Mouse (Mus musculus) forebrain, embryonic 12.5 days (tissue): ENCODE results near the gene Arhgap29. TPM values are rescaled to one million over a fixed set of nuclear protein-coding genes. Genes with fewer than 3 reads are reported as not detected.

Experiments
- ATAC-seq: fragments of 200-750 bp; cut with Nextera tagmentation; 2 replicates; pipeline ENCODE4 v1.8.0; 2017; ENCODE audit warnings: moderate TSS enrichment; ENCODE audit not compliant: low FRiP score
- H3K27ac ChIP-seq: fragments of 300-500 bp; sonication (generic); 2 replicates; pipeline ENCODE4 v1.5.1; 2016; ENCODE audit warnings: mild to moderate bottlenecking
- H3K27me3 ChIP-seq: fragments of 300-500 bp; sonication (generic); 2 replicates; pipeline ENCODE4 v1.6.1; 2016; ENCODE audit warnings: mild to moderate bottlenecking
- H3K36me3 ChIP-seq: fragments of 300-500 bp; sonication (generic); replicated peaks from 2 replicates; pipeline ENCODE4 v1.6.1; 2016; ENCODE audit warnings: mild to moderate bottlenecking
- H3K4me1 ChIP-seq: fragments of 300-500 bp; sonication (generic); 2 replicates; pipeline ENCODE4 v1.6.1; 2016
- H3K4me2 ChIP-seq: fragments of 300-500 bp; sonication (generic); 2 replicates; pipeline ENCODE4 v1.6.1; 2016; ENCODE audit warnings: mild to moderate bottlenecking, moderate library complexity
- H3K4me3 ChIP-seq: fragments of 300-500 bp; sonication (generic); replicated peaks from 2 replicates; pipeline ENCODE4 v1.5.1; 2016; ENCODE audit warnings: mild to moderate bottlenecking
- H3K9ac ChIP-seq: fragments of 300-500 bp; sonication (generic); 2 replicates; pipeline ENCODE4 v1.6.1; 2016; ENCODE audit warnings: mild to moderate bottlenecking
- H3K9me3 ChIP-seq: fragments of 300-500 bp; sonication (generic); 2 replicates; pipeline ENCODE4 v1.6.1; 2016
- WGBS: fragments of 180-500 bp; shearing (Covaris S2); methylation state at CpG from one replicate; pipeline ENCODE4 v1.1.7; 2016; 5-methylcytosine and 5-hydroxymethylcytosine counted together
- polyA plus RNA-seq: library from polyadenylated mRNA; unstranded; fragments of >200 nt; fragmentation: Nextera tagmentation; extraction: Ambion mirVana; gene quantifications from 2 replicates; pipeline ENCODE4 v1.2.1, GENCODE M21; 2016

The Arhgap29 gene
- polyA plus RNA-seq, 1 experiment from 2014 or later: 25.1 TPM

- Histone ChIP-seq H3K27ac (no peak overlapping the region), H3K36me3 (no peaks in the 10 kb centered on the region), H3K4me1 (no peaks in the 10 kb centered on the region), H3K9ac (no peak overlapping the region), H3K4me3 (no peak overlapping the region), H3K9me3 (no peaks in the 10 kb centered on the region), H3K27me3 (no peaks in the 10 kb centered on the region), H3K4me2 (no peak overlapping the region)
- ATAC-seq: no peak
- 91% methylated on average over 5 of the region's 5 CpGs for WGBS
These were observed 32.4 kb upstream of the Arhgap29 start for GRCm38 (mm10) chr3:121919961-121920360.

GRCm38 (mm10) chr3:121920769-121921168, 31.6 kb upstream of the Arhgap29 start:
- ATAC-seq: no peak
- Histone ChIP-seq H3K27ac (no peak overlapping the region), H3K4me2 (no peak overlapping the region), H3K27me3 (no peaks in the 10 kb centered on the region), H3K36me3 (no peaks in the 10 kb centered on the region), H3K4me3 (no peak overlapping the region), H3K9ac (no peak overlapping the region), H3K4me1 (no peaks in the 10 kb centered on the region), H3K9me3 (no peaks in the 10 kb centered on the region)
- WGBS: 85% methylated on average over 3 of the region's 3 CpGs

DNA sequence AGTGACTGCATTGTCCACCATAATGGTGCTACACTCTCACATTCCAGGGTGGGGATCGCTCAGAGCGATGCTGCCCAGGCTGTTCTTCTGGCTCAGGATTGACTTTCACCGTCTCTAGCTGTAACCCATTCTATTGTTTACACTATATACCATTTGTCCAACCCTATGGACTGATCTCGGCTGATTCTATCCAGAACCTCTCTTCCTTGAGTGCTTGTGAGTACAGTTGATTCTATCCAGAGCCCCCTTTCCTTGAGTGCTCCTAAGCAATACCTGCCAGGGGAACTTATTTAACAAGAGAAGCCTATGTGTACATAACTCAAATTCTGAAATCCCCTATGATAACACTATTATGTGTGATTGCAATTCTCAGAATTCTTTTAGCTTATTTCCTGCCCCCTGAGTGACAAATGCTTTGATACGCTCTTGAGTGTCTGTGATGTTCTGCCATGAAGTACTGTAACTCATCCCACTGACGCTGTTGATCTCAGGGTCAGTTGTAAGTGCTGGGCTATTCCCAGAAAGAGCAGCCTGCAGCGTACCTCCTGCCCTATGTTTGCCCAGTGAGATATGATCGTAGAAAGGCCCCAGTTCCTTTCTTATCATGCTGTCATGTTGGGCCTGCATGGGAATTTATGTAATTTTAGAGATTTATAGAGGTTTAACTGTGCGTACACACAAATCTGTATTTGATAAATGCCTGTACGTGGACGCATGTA, 27.4 kb upstream of the Arhgap29 start:
- no peaks in the 10 kb centered on the region for H3K36me3 ChIP-seq
- H3K9me3 ChIP-seq: no peaks in the 10 kb centered on the region
- no peak overlapping the region for H3K9ac ChIP-seq
- WGBS: 94% methylated on average over 11 of the region's 11 CpGs
- ATAC-seq: no peak
- H3K27me3 ChIP-seq: no peaks in the 10 kb centered on the region
- H3K4me2 ChIP-seq: no peak overlapping the region
- no peaks in the 10 kb centered on the region for H3K4me1 ChIP-seq
- no peak overlapping the region for H3K4me3 ChIP-seq
- no peak overlapping the region for H3K27ac ChIP-seq

DNA sequence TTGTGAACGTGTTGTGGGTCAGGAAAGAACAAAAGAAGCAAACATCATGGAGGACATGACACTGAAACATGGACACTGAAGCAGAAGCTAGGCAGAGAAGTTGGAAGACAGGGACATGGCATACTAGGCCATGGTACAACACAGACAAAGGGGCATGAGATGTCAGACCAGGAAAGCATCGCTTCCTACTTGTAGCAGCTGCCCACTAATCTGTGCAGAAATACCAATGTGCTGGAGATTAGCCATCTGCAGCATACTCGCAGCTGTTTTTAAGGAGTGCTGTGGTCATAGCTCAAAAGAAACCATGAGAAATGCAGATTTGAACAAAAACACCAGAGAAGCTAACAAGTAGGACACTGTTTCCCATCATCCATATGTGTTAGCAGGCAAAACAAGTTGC, 24.7 kb upstream of the Arhgap29 start:
- no peaks in the 10 kb centered on the region for H3K27me3 ChIP-seq
- H3K4me1 ChIP-seq: no peaks in the 10 kb centered on the region
- no peak overlapping the region for H3K4me2 ChIP-seq
- no peak overlapping the region for H3K27ac ChIP-seq
- H3K36me3 ChIP-seq: no peaks in the 10 kb centered on the region
- H3K9ac ChIP-seq: no peak overlapping the region
- no peaks in the 10 kb centered on the region for H3K9me3 ChIP-seq
- no peak for ATAC-seq
- WGBS: 86% methylated on average over 3 of the region's 3 CpGs
- no peak overlapping the region for H3K4me3 ChIP-seq

GRCm38 (mm10) chr3:121932815-121933214, 19.5 kb upstream of the Arhgap29 start:
- Histone ChIP-seq H3K27me3 (no peaks in the 10 kb centered on the region), H3K27ac (no peak overlapping the region), H3K4me3 (no peak overlapping the region), H3K4me1 (no peaks in the 10 kb centered on the region), H3K9me3 (no peaks in the 10 kb centered on the region), H3K36me3 (no peaks in the 10 kb centered on the region), H3K9ac (no peak overlapping the region), H3K4me2 (no peak overlapping the region)
- no peak for ATAC-seq
- 91% methylated on average over 4 of the region's 4 CpGs for WGBS

DNA sequence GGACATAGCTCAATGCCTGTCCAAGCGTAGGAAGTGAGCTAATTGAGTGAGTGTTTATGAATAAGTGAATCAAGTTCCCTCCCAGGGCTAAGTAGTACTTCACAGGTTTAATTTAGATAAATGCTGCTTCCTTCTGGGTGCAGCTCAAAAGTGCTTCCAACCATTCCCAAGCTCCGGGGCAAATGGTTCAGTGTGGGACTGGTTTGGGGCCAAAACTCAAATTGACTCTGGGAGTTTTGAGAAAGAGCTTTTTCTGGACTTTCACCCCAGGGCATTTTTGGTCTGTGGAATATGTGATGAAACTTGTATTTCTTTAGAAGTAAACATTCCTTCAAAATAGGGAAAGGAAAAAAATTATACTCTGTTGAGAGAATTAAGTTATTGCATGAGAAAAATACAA, 16.1 kb upstream of the Arhgap29 start:
- Histone ChIP-seq H3K9ac (no peak overlapping the region), H3K4me3 (no peak overlapping the region), H3K9me3 (no peaks in the 10 kb centered on the region), H3K27ac (no peak overlapping the region), H3K36me3 (no peaks in the 10 kb centered on the region), H3K27me3 (no peaks in the 10 kb centered on the region), H3K4me2 (no peak overlapping the region), H3K4me1 (no peaks in the 10 kb centered on the region)
- ATAC-seq: no peak
- WGBS: 83% methylated on average over 2 of the region's 2 CpGs

DNA sequence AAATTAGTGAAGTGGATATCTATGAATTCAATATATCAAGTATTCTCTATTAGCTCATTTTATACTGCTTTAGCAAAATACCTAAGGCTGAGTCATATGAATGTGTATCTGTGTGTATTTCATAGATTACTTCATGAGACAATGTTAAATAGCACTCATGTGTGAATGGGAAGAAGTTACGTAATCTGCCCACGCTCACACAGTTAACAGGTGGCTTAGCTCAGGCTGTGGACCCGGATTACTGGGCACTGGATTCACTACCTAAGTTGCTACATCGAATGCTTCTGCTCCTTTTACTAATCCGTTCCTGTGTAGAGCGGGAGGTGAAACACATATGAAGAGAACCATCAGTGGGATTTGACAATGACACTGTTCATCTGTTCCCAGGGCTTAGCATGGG, 15.3 kb upstream of the Arhgap29 start:
- Histone ChIP-seq H3K4me1 (no peaks in the 10 kb centered on the region), H3K4me3 (no peak overlapping the region), H3K4me2 (no peak overlapping the region), H3K9ac (no peak overlapping the region), H3K9me3 (no peaks in the 10 kb centered on the region), H3K36me3 (no peaks in the 10 kb centered on the region), H3K27me3 (no peaks in the 10 kb centered on the region), H3K27ac (no peak overlapping the region)
- ATAC-seq: no peak
- 91% methylated on average over 6 of the region's 6 CpGs for WGBS

DNA sequence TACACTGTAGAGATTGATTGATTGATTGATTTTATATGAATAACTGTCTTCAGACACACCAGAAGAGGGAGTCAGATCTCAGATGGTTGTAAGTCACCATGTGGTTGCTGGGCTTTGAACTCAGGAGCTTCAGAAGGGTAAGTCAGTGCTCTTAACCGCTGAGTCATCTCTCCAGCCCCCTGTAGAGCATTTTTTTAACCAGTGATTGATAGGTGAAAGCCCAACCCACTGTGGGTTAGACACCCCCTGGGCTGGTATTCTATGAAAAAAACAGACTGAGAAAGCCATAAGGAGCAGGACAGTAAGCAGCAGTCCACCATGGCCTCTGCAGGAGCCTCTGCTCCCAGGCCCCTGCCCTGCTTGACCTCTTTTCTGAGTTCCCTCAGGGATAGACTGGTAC, 12.7 kb upstream of the Arhgap29 start:
- Histone ChIP-seq H3K4me2 (no peak overlapping the region), H3K4me3 (no peak overlapping the region), H3K27me3 (no peaks in the 10 kb centered on the region), H3K9ac (no peak overlapping the region), H3K27ac (no peak overlapping the region), H3K36me3 (no peaks in the 10 kb centered on the region), H3K4me1 (no peaks in the 10 kb centered on the region), H3K9me3 (no peaks in the 10 kb centered on the region)
- 78% methylated on average over 1 of the region's 1 CpGs for WGBS
- no peak for ATAC-seq

- ATAC-seq: no peak
- H3K4me3 ChIP-seq: no peak overlapping the region
These were observed 12.0 kb upstream of the Arhgap29 start for GRCm38 (mm10) chr3:121940094-121940889.

DNA sequence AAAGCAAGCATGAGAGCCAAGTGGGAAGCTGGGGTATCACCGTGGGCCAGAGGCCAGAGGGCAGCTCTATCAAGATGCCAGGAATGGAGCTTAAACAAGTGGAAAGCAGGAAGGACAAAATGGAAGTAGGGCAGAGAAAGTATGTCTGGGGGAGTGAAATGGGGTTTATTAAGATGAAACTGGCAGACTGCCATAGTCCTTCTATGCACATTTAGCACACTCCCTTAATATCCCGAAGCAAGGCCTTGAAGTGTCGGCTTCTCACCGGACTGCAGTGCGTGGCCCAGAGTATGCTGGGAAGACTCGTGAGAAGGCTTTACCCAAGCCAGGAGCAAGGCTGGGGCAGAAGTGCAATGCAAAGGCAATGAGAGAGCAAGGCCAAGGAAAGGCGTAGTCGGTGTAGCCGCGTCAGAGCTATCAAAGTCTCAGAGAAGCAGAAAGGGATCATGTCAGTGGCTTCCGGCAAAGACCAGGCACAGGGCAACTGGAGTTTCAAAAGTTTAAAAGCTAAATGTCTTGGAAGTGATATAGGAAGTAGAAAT, 11.1 kb upstream of the Arhgap29 start:
- no peak overlapping the region for H3K4me3 ChIP-seq
- H3K9me3 ChIP-seq: no peaks in the 10 kb centered on the region
- H3K36me3 ChIP-seq: no peaks in the 10 kb centered on the region
- no peak overlapping the region for H3K9ac ChIP-seq
- no peaks in the 10 kb centered on the region for H3K27me3 ChIP-seq
- no peaks in the 10 kb centered on the region for H3K4me1 ChIP-seq
- H3K27ac ChIP-seq: no peak overlapping the region
- ATAC-seq: no peak
- H3K4me2 ChIP-seq: no peak overlapping the region
- 93% methylated on average over 11 of the region's 11 CpGs for WGBS

More at GRCm38 (mm10) chr3:121940094-121940889, 12.0 kb upstream of the Arhgap29 start:
- Histone ChIP-seq H3K4me2 (no peak overlapping the region), H3K36me3 (no peaks in the 10 kb centered on the region), H3K9ac (no peak overlapping the region), H3K4me1 (no peaks in the 10 kb centered on the region), H3K27me3 (no peaks in the 10 kb centered on the region), H3K27ac (no peak overlapping the region), H3K9me3 (no peaks in the 10 kb centered on the region)
- 88% methylated on average over 8 of the region's 8 CpGs for WGBS

- Histone ChIP-seq H3K4me3 (no peak overlapping the region), H3K9ac (no peak overlapping the region), H3K27ac (no peak overlapping the region), H3K27me3 (no peaks in the 10 kb centered on the region), H3K4me2 (no peak overlapping the region), H3K36me3 (no peaks in the 10 kb centered on the region), H3K4me1 (no peaks in the 10 kb centered on the region), H3K9me3 (no peaks in the 10 kb centered on the region)
- ATAC-seq: no peak
- WGBS: 67% methylated on average over 2 of the region's 2 CpGs
These were observed 6.4 kb upstream of the Arhgap29 start for GRCm38 (mm10) chr3:121945957-121946356.

- Histone ChIP-seq H3K4me2 (no peak overlapping the region), H3K27ac (no peak overlapping the region), H3K36me3 (no peaks in the 10 kb centered on the region), H3K4me1 (no peaks in the 10 kb centered on the region), H3K9me3 (no peaks in the 10 kb centered on the region), H3K27me3 (no peaks in the 10 kb centered on the region), H3K4me3 (no peak overlapping the region), H3K9ac (no peak overlapping the region)
- ATAC-seq: no peak
These were observed 5.6 kb upstream of the Arhgap29 start for GRCm38 (mm10) chr3:121946765-121947164.

- no peak overlapping the region for H3K4me3 ChIP-seq
- H3K4me1 ChIP-seq: peaks cover 11% of the 10 kb centered on the region
- no peaks in the 10 kb centered on the region for H3K36me3 ChIP-seq
- no peak overlapping the region for H3K9ac ChIP-seq
- H3K4me2 ChIP-seq: no peak overlapping the region
- no peak overlapping the region for H3K27ac ChIP-seq
- H3K9me3 ChIP-seq: no peaks in the 10 kb centered on the region
- ATAC-seq: no peak
- 72% methylated on average over 6 of the region's 6 CpGs for WGBS
- H3K27me3 ChIP-seq: peaks cover 27% of the 10 kb centered on the region
These were observed 2.2 kb upstream of the Arhgap29 start for GRCm38 (mm10) chr3:121950139-121950538.
